Mouse (Mus musculus) adrenal gland, adult 8-10 months (tissue): ENCODE measurements around the gene Kdm2a. TPM values are rescaled to one million over a fixed set of nuclear protein-coding genes. Genes with fewer than 3 reads are reported as not detected.

ENCODE experiments used
- DNase-seq: peaks from one replicate; pipeline ENCODE4 v3.0.0; 2022
- total RNA-seq, 4 experiments: library from RNA; stranded (reverse); gene quantifications; 2 replicates each; pipeline ENCODE4 v1.2.4; 2022

Gene Kdm2a
- total RNA-seq, 4 experiments from 2014 or later = 88.6 to 150 (median 124) TPM

- no peak for DNase-seq
Measured at GRCm38 (mm10) chr19:4298322-4299121, 99.6 kb downstream of the Kdm2a start.

- no peak for DNase-seq
Measured at GRCm38 (mm10) chr19:4297851-4298250, 100.2 kb downstream of the Kdm2a start.

DNA sequence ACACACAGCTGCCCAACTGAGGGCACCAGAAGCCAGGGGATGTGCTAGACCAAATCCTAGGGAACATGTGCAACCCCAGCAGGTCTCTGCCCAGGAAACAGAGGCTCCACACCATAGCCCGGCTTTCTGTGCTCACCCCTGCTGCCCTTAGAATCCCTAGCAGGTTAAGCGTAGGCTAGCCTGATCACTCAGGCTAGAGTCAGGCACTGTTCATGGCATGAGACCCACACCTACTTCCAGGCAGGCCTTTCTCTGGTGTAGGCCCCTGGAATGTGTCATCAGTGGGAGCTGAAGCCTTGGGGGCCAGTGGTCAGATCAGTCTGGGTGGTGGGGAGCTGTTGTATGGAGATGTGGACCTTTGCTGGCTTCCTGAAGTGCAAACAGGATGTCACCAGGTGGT is 101.5 kb downstream of the Kdm2a start:
- no peak for DNase-seq

GRCm38 (mm10) chr19:4295391-4295790 is 102.7 kb downstream of the Kdm2a start:
- DNase-seq = no peak

DNA sequence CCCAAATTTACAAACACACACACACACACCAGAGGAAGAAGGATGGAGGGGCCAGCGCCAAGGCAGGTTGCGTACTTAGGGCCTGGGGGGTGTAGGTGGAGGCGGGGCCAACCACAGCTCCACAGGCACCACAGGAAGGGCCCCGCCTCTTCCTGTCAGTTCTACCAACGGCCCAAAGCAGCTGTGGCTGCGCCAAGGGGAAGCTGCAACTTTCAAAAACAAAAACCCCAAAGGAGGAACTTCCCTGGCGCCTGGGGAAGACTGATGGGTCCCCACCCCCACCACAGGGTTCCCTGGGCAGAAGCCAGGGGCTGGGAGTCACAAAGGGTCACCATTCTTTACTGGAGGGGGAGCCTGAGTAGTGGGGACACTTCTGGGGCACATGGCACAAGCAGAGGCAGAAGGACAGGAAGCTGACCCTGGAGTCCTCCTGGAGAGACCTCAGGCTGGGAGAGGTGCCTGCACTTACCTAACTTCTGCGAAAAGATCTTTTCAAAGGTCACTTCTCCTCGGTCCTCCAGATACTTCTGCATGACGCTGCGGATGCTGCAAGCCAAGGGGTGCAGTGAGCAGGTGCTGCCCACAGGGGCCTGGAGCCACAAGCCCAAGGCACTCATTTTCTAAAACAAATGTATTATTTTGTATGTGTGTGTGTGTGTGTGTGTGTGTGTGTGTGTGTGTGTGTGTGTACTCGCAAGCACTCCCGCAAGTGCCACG is 103.5 kb downstream of the Kdm2a start:
- DNase-seq = peak; percentile 66

DNA sequence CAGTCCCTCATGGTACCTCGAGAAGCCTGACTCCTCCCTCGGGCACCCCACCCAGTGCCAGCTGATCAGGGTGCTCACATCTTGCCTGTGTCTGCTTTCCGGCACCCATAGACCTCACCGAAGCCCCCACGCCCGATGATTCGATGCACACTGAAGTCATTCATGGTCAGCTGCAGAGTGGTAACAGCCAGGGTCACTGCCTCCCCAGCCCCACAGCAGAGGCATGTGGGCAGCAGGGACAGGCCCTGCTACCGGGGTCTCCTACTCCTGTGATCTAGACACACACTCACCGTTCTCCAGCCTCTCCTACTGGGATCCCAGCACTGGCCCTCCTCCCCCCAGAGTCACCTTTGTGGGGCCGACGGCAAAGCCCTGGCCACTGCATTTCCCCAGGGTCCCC is 106.9 kb downstream of the Kdm2a start:
- no peak for DNase-seq

- DNase-seq = no peak
Measured at GRCm38 (mm10) chr19:4290749-4291148, 107.3 kb downstream of the Kdm2a start.

DNA sequence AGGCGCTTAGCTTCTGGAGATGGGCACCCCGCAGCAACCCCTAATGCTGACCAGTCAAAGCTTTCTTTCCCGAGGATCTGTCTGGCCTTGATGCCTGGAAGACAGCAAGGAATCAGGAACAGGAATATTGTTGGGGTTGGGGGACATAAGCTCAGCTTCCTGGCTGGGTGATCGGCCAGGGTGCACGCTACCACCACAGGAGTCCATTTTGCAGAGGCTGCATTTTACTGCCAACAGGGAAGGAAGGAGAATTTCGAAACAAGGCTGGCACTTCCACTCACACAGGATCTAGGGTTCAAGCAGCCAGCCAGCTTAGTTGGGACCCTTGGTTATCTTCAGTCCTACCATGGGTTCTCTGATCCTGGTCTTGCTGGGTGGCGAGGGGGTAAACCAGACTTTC is 114.4 kb downstream of the Kdm2a start:
- DNase-seq = no peak

- DNase-seq = peak; percentile 83
Measured at GRCm38 (mm10) chr19:4282898-4283553, 115.1 kb downstream of the Kdm2a start, which contains the start of gene Ankrd13d. Gene Ankrd13d (minus strand): TSS chr19:4283137.

- DNase-seq = no peak
Measured at GRCm38 (mm10) chr19:4280425-4280824, 117.7 kb downstream of the Kdm2a start.

- DNase-seq = no peak
Measured at GRCm38 (mm10) chr19:4279487-4279886, 118.6 kb downstream of the Kdm2a start.

DNA sequence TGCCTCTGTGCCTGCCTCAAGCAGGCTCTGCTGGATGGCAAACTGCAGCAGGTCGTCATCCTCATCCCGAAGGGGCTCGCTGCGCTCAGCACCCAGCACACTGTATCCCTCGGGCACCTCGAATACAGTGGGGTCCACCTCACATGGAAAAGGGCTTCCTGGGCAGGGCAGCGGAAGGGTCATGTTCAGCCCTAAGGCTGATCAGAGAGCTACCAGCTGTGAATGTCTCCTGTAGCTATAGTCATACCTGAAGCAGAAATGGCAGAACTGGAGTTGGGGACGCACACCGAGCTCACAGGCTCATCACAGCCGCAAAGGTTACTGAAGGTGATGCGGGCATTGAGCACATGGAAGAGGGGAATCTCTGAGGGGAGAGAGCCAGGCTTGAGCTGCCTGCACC is 127.1 kb downstream of the Kdm2a start:
- no peak for DNase-seq

GRCm38 (mm10) chr19:4270187-4270586 is 127.9 kb downstream of the Kdm2a start:
- peak; percentile 51 for DNase-seq

- DNase-seq = peak; percentile 78
Measured at GRCm38 (mm10) chr19:4268566-4269361, 129.3 kb downstream of the Kdm2a start, which contains the start of gene Ssh3. Gene Ssh3 (minus strand): TSS chr19:4269180.

GRCm38 (mm10) chr19:4265956-4266355 is 132.1 kb downstream of the Kdm2a start:
- DNase-seq = no peak

Other genes starting within 250 kb of the Kdm2a start
- gene Coro1b, start 249.7 kb downstream of the Kdm2a start, total RNA-seq = 100 to 1,000 TPM; 174 to 210 (median 184) TPM
- 1 to 10 TPM; 2.2 to 4.4 (median 3.4) TPM for gene Ptprcap, start 244.7 kb downstream of the Kdm2a start, total RNA-seq
- gene Rps6kb2, start 234.9 kb downstream of the Kdm2a start, total RNA-seq = 10 to 100 TPM; 29.2 to 53.0 (median 46.7) TPM
- 1 to 10 TPM; 3.6 to 6.8 (median 5.2) TPM for gene Carns1, start 222.8 kb downstream of the Kdm2a start, total RNA-seq
- 1 to 10 TPM; 1.6 to 2.8 (median 1.9) TPM for gene Tbc1d10c, start 207.0 kb downstream of the Kdm2a start, total RNA-seq
- gene Ppp1ca, start 206.2 kb downstream of the Kdm2a start, total RNA-seq = 100 to 1,000 TPM; 371 to 396 (median 387) TPM
- 10 to 100 TPM in 3 of 4 experiments, 1 to 10 TPM in 1; 8.7 to 14.3 (median 11.9) TPM for gene Rad9a, start 196.6 kb downstream of the Kdm2a start, total RNA-seq
- 10 to 100 TPM in 1 of 4 experiments, 1 to 10 TPM in 3; 4.5 to 14.4 (median 7.6) TPM for gene Clcf1, start 184.0 kb downstream of the Kdm2a start, total RNA-seq
- gene AC109138.7, start 183.9 kb downstream of the Kdm2a start, total RNA-seq = not detected
- 10 to 100 TPM; 39.0 to 53.5 (median 52.4) TPM for gene Pold4, start 166.4 kb downstream of the Kdm2a start, total RNA-seq
- gene Ssh3, start 129.1 kb downstream of the Kdm2a start, total RNA-seq = 10 to 100 TPM; 30.8 to 55.1 (median 46.6) TPM
- 10 to 100 TPM in 1 of 4 experiments, 1 to 10 TPM in 3; 4.3 to 10.6 (median 6.8) TPM for gene Ankrd13d, start 115.1 kb downstream of the Kdm2a start, total RNA-seq
- gene Grk2, start 92.1 kb downstream of the Kdm2a start, total RNA-seq = 10 to 100 TPM; 42.3 to 71.6 (median 53.0) TPM
- gene Rhod, start 41.1 kb upstream of the Kdm2a start, total RNA-seq = 10 to 100 TPM; 29.8 to 48.0 (median 39.3) TPM
- 10 to 100 TPM; 60.5 to 90.4 (median 73.7) TPM for gene Syt12, start 79.2 kb upstream of the Kdm2a start, total RNA-seq
- gene 2010003K11Rik, start 100.3 kb upstream of the Kdm2a start, total RNA-seq = 10 to 100 TPM; 12.2 to 22.5 (median 20.2) TPM
- gene Pcx, start 112.2 kb upstream of the Kdm2a start, total RNA-seq = 100 to 1,000 TPM; 351 to 737 (median 517) TPM
- gene Lrfn4, start 217.4 kb upstream of the Kdm2a start, total RNA-seq = 1 to 10 TPM; 3.9 to 9.3 (median 6.5) TPM
- gene Rce1, start 227.4 kb upstream of the Kdm2a start, total RNA-seq = 10 to 100 TPM; 34.0 to 47.7 (median 38.9) TPM